Mouse (Mus musculus) cerebellum, adult 11 months (tissue): ENCODE measurements at regions not wholly inside any gene's neighbourhood (a gene's known extent, or its start where the extent isn't known, plus 50 kb on each side); places are given as distances from the start of the nearest gene placed in this dataset.

Experiments
- DNase-seq: peaks from one replicate; pipeline ENCODE4 v3.0.0; 2022

- DNase-seq = peak; percentile 72
Measured at GRCm38 (mm10) chr10:98485751-98486681, 428.2 kb upstream of the Atp2b1 start.

GRCm38 (mm10) chr10:98494354-98494753 lies 419.9 kb upstream of the Atp2b1 start:
- DNase-seq = peak; percentile 56

GRCm38 (mm10) chr10:98496254-98496653 lies 418.0 kb upstream of the Atp2b1 start:
- DNase-seq = no peak

GRCm38 (mm10) chr10:98500315-98500714 lies 413.9 kb upstream of the Atp2b1 start:
- DNase-seq = no peak

GRCm38 (mm10) chr10:98501566-98501965 lies 412.6 kb upstream of the Atp2b1 start:
- DNase-seq = no peak

- DNase-seq = no peak
Measured at GRCm38 (mm10) chr10:98504524-98504923, 409.7 kb upstream of the Atp2b1 start.

- no peak for DNase-seq
Measured at GRCm38 (mm10) chr10:98508515-98509143, 405.6 kb upstream of the Atp2b1 start.

- DNase-seq = no peak
Measured at GRCm38 (mm10) chr10:98514836-98515235, 399.4 kb upstream of the Atp2b1 start.

GRCm38 (mm10) chr10:98517609-98518008 lies 396.6 kb upstream of the Atp2b1 start:
- DNase-seq = no peak

GRCm38 (mm10) chr10:98529565-98529964 lies 384.6 kb upstream of the Atp2b1 start:
- DNase-seq = no peak

- no peak for DNase-seq
Measured at GRCm38 (mm10) chr10:98531425-98531824, 382.8 kb upstream of the Atp2b1 start.

GRCm38 (mm10) chr10:98538706-98539105 lies 375.5 kb upstream of the Atp2b1 start:
- DNase-seq = no peak

- peak; percentile 80 for DNase-seq
Measured at GRCm38 (mm10) chr10:98541062-98541461, 373.1 kb upstream of the Atp2b1 start.

GRCm38 (mm10) chr10:98542072-98542471 lies 372.1 kb upstream of the Atp2b1 start:
- DNase-seq = no peak

GRCm38 (mm10) chr10:98543253-98543997 lies 370.8 kb upstream of the Atp2b1 start:
- DNase-seq = no peak

- no peak for DNase-seq
Measured at GRCm38 (mm10) chr10:98543998-98544349, 370.2 kb upstream of the Atp2b1 start.

GRCm38 (mm10) chr10:98554575-98554974 lies 359.6 kb upstream of the Atp2b1 start:
- DNase-seq = no peak

- DNase-seq = no peak
Measured at GRCm38 (mm10) chr10:98557470-98558060, 356.6 kb upstream of the Atp2b1 start.

GRCm38 (mm10) chr10:98558560-98558959 lies 355.6 kb upstream of the Atp2b1 start:
- no peak for DNase-seq

GRCm38 (mm10) chr10:98562297-98562912 lies 351.8 kb upstream of the Atp2b1 start:
- DNase-seq = no peak

- DNase-seq = no peak
Measured at GRCm38 (mm10) chr10:98572782-98573536, 341.2 kb upstream of the Atp2b1 start.

GRCm38 (mm10) chr10:98577040-98577439 lies 337.2 kb upstream of the Atp2b1 start:
- DNase-seq = no peak
